Mouse (Mus musculus): Measurements from ENCODE around the gene Wnt9b. TPM values are rescaled to one million over a fixed set of nuclear protein-coding genes. Genes with fewer than 3 reads are reported as not detected.

Gene Wnt9b
- polyA plus RNA-seq, 2 experiments: 0.01 to 0.05 TPM

DNA sequence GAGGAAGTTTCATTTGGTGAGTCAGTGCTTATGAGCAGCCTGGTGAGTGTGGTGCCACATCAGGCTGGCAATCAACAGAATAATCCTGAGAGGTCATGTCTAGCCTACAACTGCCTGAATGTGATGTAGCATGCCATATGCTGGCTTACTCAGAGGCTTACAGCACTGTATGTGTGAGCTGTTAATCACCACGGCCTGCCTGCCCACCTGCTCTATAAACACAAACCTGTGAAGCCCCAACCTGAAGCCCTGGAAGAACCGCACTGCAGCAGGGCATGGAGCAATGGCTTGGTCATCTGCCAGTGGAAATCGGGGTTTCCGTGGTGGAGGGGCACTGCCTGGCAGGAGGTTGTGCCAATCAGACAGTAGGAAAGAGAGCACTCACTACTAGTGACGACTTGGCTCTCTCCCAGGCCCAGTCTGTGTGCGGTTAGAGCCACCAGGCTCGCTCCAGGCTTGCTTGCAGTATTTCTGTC is 64.3 kb downstream of the Wnt9b start:
- H3K4me1 ChIP-seq (replicated peaks; ENCODE audit: control insufficient read depth in 2 of 2, insufficient read depth in 2 of 2, low read length in 1 of 2): peaks cover 0 to 7% of the 10 kb centered on the region in 2 experiments; a peak in 2 of 4 replicates
- ATAC-seq (ENCODE audit: insufficient read depth) (no peak), DNase-seq (ENCODE audit: low read depth in 3 of 3, low spot score in 3 of 3) (no peak)
- peaks cover 25% of the 10 kb centered on the region for H3K36me3 ChIP-seq (replicated peaks; ENCODE audit: control insufficient read depth, insufficient read depth, low read depth)
- H3K4me3 ChIP-seq (ENCODE audit: insufficient read depth in 1 of 2, low read depth in 2 of 2, low read length in 2 of 2): no peak overlapping the region
- H3K9ac ChIP-seq (replicated peaks): no peak overlapping the region
- no peaks in the 10 kb centered on the region for H3K27me3 ChIP-seq (ENCODE audit: control insufficient read depth, insufficient read depth, low read length)
- H3K4me2 ChIP-seq (ENCODE audit: low read depth): no peak overlapping the region
- TF ChIP-seq EP300 (IDR thresholded peaks at IDR 0.05; ENCODE audit: low read depth) (no peak), CTCF (IDR thresholded peaks at IDR 0.05; ENCODE audit: low read depth) (no peak)
- WGBS (ENCODE audit: insufficient replicate concordance): 76% methylated on average over 7 of the region's 7 CpGs
- no peak overlapping the region for H3K27ac ChIP-seq
- H3K9me3 ChIP-seq (ENCODE audit: control insufficient read depth, low read length): no peaks in the 10 kb centered on the region

DNA sequence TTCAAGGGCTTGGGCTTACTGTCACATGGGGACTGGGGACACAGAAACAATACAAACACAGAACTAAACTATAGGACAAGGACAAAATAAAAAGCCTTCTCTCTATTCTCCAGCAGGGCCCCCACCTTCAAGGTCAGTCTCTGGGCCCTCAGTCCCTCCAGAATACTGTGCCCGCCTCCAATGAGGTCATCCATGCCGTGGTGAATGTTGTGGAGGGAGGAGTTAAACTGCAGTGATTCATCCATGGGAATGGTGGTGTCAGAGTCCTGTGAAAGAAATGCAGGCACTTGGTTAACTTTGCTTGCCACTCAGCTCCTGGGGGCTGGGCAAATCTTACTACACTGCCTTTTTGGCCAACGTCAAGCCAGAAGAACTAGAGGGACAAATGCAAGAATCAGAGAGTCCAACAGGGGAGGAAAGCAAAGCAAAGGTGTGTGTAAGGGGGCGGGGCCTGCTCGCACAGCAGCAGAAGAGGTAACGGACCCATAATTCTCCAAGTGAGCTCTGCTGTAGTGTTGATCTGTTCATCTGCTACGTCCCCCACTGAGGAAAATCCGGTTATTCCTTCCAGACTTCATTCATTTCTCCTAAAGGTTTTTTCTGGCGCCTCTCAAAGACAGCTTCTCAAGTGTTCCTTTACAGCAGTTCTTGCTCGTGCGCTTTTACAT is 65.8 kb downstream of the Wnt9b start:
- H3K9ac ChIP-seq (replicated peaks): no peak overlapping the region
- H3K36me3 ChIP-seq (replicated peaks; ENCODE audit: control insufficient read depth, insufficient read depth, low read depth): peaks cover 31% of the 10 kb centered on the region
- no peaks in the 10 kb centered on the region for H3K9me3 ChIP-seq (ENCODE audit: control insufficient read depth, low read length)
- WGBS (ENCODE audit: insufficient replicate concordance): 80% methylated on average over 11 of the region's 11 CpGs
- no peaks in the 10 kb centered on the region for H3K27me3 ChIP-seq (ENCODE audit: control insufficient read depth, insufficient read depth, low read length)
- DNase-seq (ENCODE audit: low read depth in 3 of 3, low spot score in 3 of 3): no peak
- H3K4me3 ChIP-seq (ENCODE audit: insufficient read depth in 1 of 2, low read depth in 2 of 2, low read length in 2 of 2): no peak overlapping the region
- no peak overlapping the region for H3K4me2 ChIP-seq (ENCODE audit: low read depth)
- H3K4me1 ChIP-seq (replicated peaks; ENCODE audit: control insufficient read depth in 2 of 2, insufficient read depth in 2 of 2, low read length in 1 of 2): no peaks in the 10 kb centered on the region
- TF ChIP-seq CTCF (IDR thresholded peaks at IDR 0.05; ENCODE audit: low read depth) (no peak), EP300 (IDR thresholded peaks at IDR 0.05; ENCODE audit: low read depth) (no peak)
- no peak for ATAC-seq (ENCODE audit: insufficient read depth)
- H3K27ac ChIP-seq: no peak overlapping the region

Other genes with a start within 250 kb of the Wnt9b start
- gene Lrrc37a, start 245.2 kb downstream of the Wnt9b start, polyA plus RNA-seq (2012; rRNA removed): not detected in 2 replicates
- gene Lrrc37a, start 245.2 kb downstream of the Wnt9b start, polyA plus RNA-seq (2014; fragmentation: Nextera tagmentation; extraction: Ambion mirVana): not detected in 2 replicates
- gene Gm884, start 128.7 kb downstream of the Wnt9b start, polyA plus RNA-seq (2012; rRNA removed): not detected in 2 replicates
- not detected in 2 replicates for gene Gm884, start 128.7 kb downstream of the Wnt9b start, polyA plus RNA-seq (2014; fragmentation: Nextera tagmentation; extraction: Ambion mirVana)
- gene Lyzl6, start 110.9 kb downstream of the Wnt9b start, polyA plus RNA-seq (2012; rRNA removed): not detected in 2 replicates
- not detected in 2 replicates for gene Lyzl6, start 110.9 kb downstream of the Wnt9b start, polyA plus RNA-seq (2014; fragmentation: Nextera tagmentation; extraction: Ambion mirVana)
- not detected in 2 replicates for gene Rprml, start 100.3 kb downstream of the Wnt9b start, polyA plus RNA-seq (2012; rRNA removed)
- not detected in 2 replicates for gene Rprml, start 100.3 kb downstream of the Wnt9b start, polyA plus RNA-seq (2014; fragmentation: Nextera tagmentation; extraction: Ambion mirVana)
- 25.4 and 27.6 TPM in 2 replicates for gene Gosr2, start 51.9 kb downstream of the Wnt9b start, polyA plus RNA-seq (2012; rRNA removed)
- 39.1 and 40.3 TPM in 2 replicates for gene Gosr2, start 51.9 kb downstream of the Wnt9b start, polyA plus RNA-seq (2014; fragmentation: Nextera tagmentation; extraction: Ambion mirVana)
- 0.01 TPM in 2 replicates for gene Wnt3, start 24.3 kb upstream of the Wnt9b start, polyA plus RNA-seq (2012; rRNA removed)
- not detected in 2 replicates for gene Wnt3, start 24.3 kb upstream of the Wnt9b start, polyA plus RNA-seq (2014; fragmentation: Nextera tagmentation; extraction: Ambion mirVana)
- 10.7 and 12.9 TPM in 2 replicates for gene Nsf, start 204.2 kb upstream of the Wnt9b start, polyA plus RNA-seq (2012; rRNA removed)
- 18.9 and 19.9 TPM in 2 replicates for gene Nsf, start 204.2 kb upstream of the Wnt9b start, polyA plus RNA-seq (2014; fragmentation: Nextera tagmentation; extraction: Ambion mirVana)
- 8.3 and 12.1 TPM in 2 replicates for gene Arf2, start 216.9 kb upstream of the Wnt9b start, polyA plus RNA-seq (2012; rRNA removed)
- 17.5 and 21.0 TPM in 2 replicates for gene Arf2, start 216.9 kb upstream of the Wnt9b start, polyA plus RNA-seq (2014; fragmentation: Nextera tagmentation; extraction: Ambion mirVana)